20 mouse cellular contexts compared by ENCODE assay signal in genomic region chr3:95005651-95006050, GRCm38 (mm10).
"Had no signal": no experiment of that assay in that cellular context is flagged by ENCODE, and none has a peak within 500 bp of the region (broad histone marks: within the 10 kb centered on the region; RNA-seq: fewer than 3 reads in every experiment).

No protein-coding gene starts in this region.

- DNase-seq: liver, postnatal 0 days; lung, adult 2 months; lung, postnatal 14 days; lung, postnatal 36 days; retina, postnatal 1 day; right cerebral cortex, adult 18-20 months; right cerebral cortex, postnatal 25 days; right cerebral cortex, postnatal 4 days; spleen, adult 18-20 months; thymus, adult 18-20 months; thymus, postnatal 14 days; thymus, postnatal 36 days had no signal

- ATAC-seq: liver, postnatal 0 days; lung, postnatal 0 days; midbrain, embryonic 13.5 days; midbrain, embryonic 15.5 days had no signal

- H3K27ac ChIP-seq: lung, embryonic 15.5 days; macrophage; midbrain, embryonic 13.5 days; neural tube, embryonic 13.5 days; neural tube, embryonic 15.5 days had no signal

- H3K27me3 ChIP-seq: lung, embryonic 15.5 days; midbrain, embryonic 13.5 days; midbrain, embryonic 15.5 days; neural tube, embryonic 13.5 days; neural tube, embryonic 15.5 days had no signal

- H3K4me1 ChIP-seq: lung, embryonic 15.5 days had no signal

- H3K4me3 ChIP-seq: lung, embryonic 15.5 days; midbrain, embryonic 13.5 days; midbrain, embryonic 15.5 days; neural tube, embryonic 13.5 days; neural tube, embryonic 15.5 days had no signal

- H3K9me3 ChIP-seq: lung, embryonic 15.5 days; midbrain, embryonic 13.5 days; midbrain, embryonic 15.5 days; neural tube, embryonic 13.5 days; neural tube, embryonic 15.5 days had no signal

- H3K4me2 ChIP-seq: lung, embryonic 15.5 days; midbrain, embryonic 11.5 days; midbrain, embryonic 13.5 days; midbrain, embryonic 15.5 days; neural tube, embryonic 13.5 days; neural tube, embryonic 15.5 days had no signal

- H3K9ac ChIP-seq: liver, postnatal 0 days; lung, embryonic 15.5 days; midbrain, embryonic 13.5 days; midbrain, embryonic 15.5 days; neural tube, embryonic 13.5 days; neural tube, embryonic 15.5 days had no signal
